Mouse (Mus musculus) intestine, postnatal 0 days (tissue): Measurements from ENCODE around the gene Gpm6a. TPM values are rescaled to one million over a fixed set of nuclear protein-coding genes. Genes with fewer than 3 reads are reported as not detected.

Source experiments
- ATAC-seq: fragments of 200-750 bp; cut with Nextera tagmentation; 2 replicates; pipeline ENCODE4 v1.8.0; 2017; ENCODE audit warnings: mild to moderate bottlenecking, moderate TSS enrichment, moderate library complexity
- H3K27ac ChIP-seq: fragments of 300-500 bp; sonication (generic); 2 replicates; pipeline ENCODE4 v1.5.1; 2014; ENCODE audit warnings: mild to moderate bottlenecking, low read depth, low read length, moderate library complexity
- H3K27me3 ChIP-seq: fragments of 300-500 bp; sonication (generic); replicated peaks from 2 replicates; pipeline ENCODE4 v1.6.1; 2014; ENCODE audit warnings: low read length, mixed read lengths; ENCODE audit not compliant: control insufficient read depth, insufficient read depth
- H3K36me3 ChIP-seq: fragments of 300-500 bp; sonication (generic); 2 replicates; pipeline ENCODE4 v1.6.1; 2014; ENCODE audit warnings: mild to moderate bottlenecking, moderate library complexity; ENCODE audit not compliant: control insufficient read depth, insufficient read depth
- H3K4me1 ChIP-seq: fragments of 300-500 bp; sonication (generic); replicated peaks from 2 replicates; pipeline ENCODE4 v1.6.1; 2014; ENCODE audit warnings: antibody characterized with exemption, low read length, mixed read lengths; ENCODE audit not compliant: control insufficient read depth, insufficient read depth
- H3K4me2 ChIP-seq: fragments of 300-500 bp; sonication (generic); replicated peaks from 2 replicates; pipeline ENCODE4 v1.6.1; 2014; ENCODE audit warnings: low read depth, mild to moderate bottlenecking, moderate library complexity
- H3K4me3 ChIP-seq: fragments of 300-500 bp; sonication (generic); 2 replicates; pipeline ENCODE4 v1.5.1; 2014; ENCODE audit warnings: low read depth, low read length
- H3K9ac ChIP-seq: fragments of 300-500 bp; sonication (generic); 2 replicates; pipeline ENCODE4 v1.6.1; 2014; ENCODE audit warnings: mild to moderate bottlenecking, low read depth, low read length
- H3K9me3 ChIP-seq: fragments of 300-500 bp; sonication (generic); 2 replicates; pipeline ENCODE4 v1.6.1; 2016; ENCODE audit warnings: mixed run types; ENCODE audit not compliant: control insufficient read depth
- CTCF ChIP-seq: sonication (generic); IDR thresholded peaks from 2 replicates; pipeline ENCODE4 v1.5.1; 2016; ENCODE audit warnings: low read depth, mild to moderate bottlenecking, control low read depth, antibody characterized with exemption, moderate library complexity
- WGBS: fragments of 180-500 bp; shearing (Covaris S2); extraction: QIAGEN DNeasy Blood & Tissue Kit; methylation state at CpG from one replicate; pipeline ENCODE4 v1.1.7; 2014; 5-methylcytosine and 5-hydroxymethylcytosine counted together
- polyA plus RNA-seq: library from polyadenylated mRNA; unstranded; fragments of >200 nt; fragmentation: Nextera tagmentation; extraction: Ambion mirVana; gene quantifications from 2 replicates; pipeline ENCODE4 v1.2.1, GENCODE M21; 2015

Gpm6a gene
- polyA plus RNA-seq, 1 experiment from 2014 or later, result 11.0 TPM

DNA sequence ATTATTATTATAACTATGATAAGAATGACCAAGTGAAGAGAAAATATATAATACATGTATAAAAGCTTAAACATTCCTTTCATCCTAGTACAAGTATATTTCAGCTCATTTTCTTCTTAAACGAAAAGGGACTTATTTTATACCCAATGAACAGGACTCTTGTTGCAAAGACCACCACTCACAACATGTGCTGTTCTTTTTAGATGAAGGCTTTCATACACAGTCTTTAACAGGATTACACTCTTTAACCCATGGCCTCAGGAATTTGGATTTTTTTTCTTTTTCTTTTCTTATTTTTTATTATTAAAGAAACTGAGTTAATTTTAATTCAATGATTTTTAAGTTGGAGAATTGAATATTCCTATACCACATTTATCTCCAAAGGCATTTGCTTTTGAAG, 20.4 kb downstream of the Gpm6a start:
- no peaks in the 10 kb centered on the region for H3K4me1 ChIP-seq
- no peak overlapping the region for H3K9ac ChIP-seq
- no peak for ATAC-seq
- H3K27me3 ChIP-seq, result no peaks in the 10 kb centered on the region
- no peaks in the 10 kb centered on the region for H3K9me3 ChIP-seq
- TF ChIP-seq CTCF, result no peak
- H3K4me3 ChIP-seq, result no peak overlapping the region
- H3K27ac ChIP-seq, result no peak overlapping the region
- no peak overlapping the region for H3K4me2 ChIP-seq
- no peaks in the 10 kb centered on the region for H3K36me3 ChIP-seq
- WGBS, result 71% methylated on average over 1 of the region's 1 CpGs

DNA sequence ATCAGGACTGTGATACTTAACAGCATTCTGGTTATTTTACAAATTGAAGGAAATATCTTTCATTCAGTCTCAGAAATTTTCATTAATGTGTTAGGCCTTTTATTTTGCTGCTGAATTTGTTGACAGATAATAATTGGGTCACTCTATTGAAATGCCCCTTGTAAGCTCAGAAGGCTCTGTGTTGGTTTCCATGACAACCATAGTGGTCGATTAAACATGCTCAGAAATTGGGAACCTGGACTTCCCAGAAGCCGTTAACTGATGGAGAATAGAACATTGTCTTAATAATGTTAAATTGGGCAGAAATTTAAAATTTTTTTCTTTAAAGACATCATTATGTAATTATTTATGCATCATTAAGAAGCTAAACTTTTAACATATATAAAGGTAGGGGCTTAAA, 20.9 kb downstream of the Gpm6a start:
- no peaks in the 10 kb centered on the region for H3K36me3 ChIP-seq
- H3K4me2 ChIP-seq, result no peak overlapping the region
- no peaks in the 10 kb centered on the region for H3K27me3 ChIP-seq
- no peaks in the 10 kb centered on the region for H3K9me3 ChIP-seq
- no peak overlapping the region for H3K4me3 ChIP-seq
- no peak overlapping the region for H3K27ac ChIP-seq
- TF ChIP-seq CTCF, result no peak
- 74% methylated on average over 2 of the region's 2 CpGs for WGBS
- no peak for ATAC-seq
- no peak overlapping the region for H3K9ac ChIP-seq
- no peaks in the 10 kb centered on the region for H3K4me1 ChIP-seq

DNA sequence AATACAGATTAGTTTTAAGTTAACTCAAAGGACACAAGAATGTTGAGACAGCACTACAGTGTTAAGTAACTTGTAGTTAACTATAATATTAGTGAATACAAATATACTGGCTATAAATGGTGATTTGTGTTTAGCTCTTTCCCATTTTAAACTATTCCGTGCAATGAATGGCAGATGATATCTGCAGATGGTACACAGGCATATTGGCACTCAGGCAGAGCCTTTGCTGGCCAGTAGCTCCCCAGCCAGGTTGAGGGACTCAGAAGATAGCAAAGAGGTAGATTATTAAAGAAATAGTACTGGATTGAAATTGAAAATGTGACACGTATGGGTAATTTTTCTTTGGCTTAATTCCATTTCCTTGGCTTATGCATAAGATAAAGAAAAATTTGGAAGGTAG, 21.3 kb downstream of the Gpm6a start:
- H3K36me3 ChIP-seq, result no peaks in the 10 kb centered on the region
- no peak overlapping the region for H3K4me2 ChIP-seq
- 91% methylated on average over 2 of the region's 2 CpGs for WGBS
- no peak overlapping the region for H3K27ac ChIP-seq
- ATAC-seq, result no peak
- no peaks in the 10 kb centered on the region for H3K9me3 ChIP-seq
- no peak overlapping the region for H3K4me3 ChIP-seq
- H3K27me3 ChIP-seq, result no peaks in the 10 kb centered on the region
- TF ChIP-seq CTCF, result no peak
- no peaks in the 10 kb centered on the region for H3K4me1 ChIP-seq
- H3K9ac ChIP-seq, result no peak overlapping the region

DNA sequence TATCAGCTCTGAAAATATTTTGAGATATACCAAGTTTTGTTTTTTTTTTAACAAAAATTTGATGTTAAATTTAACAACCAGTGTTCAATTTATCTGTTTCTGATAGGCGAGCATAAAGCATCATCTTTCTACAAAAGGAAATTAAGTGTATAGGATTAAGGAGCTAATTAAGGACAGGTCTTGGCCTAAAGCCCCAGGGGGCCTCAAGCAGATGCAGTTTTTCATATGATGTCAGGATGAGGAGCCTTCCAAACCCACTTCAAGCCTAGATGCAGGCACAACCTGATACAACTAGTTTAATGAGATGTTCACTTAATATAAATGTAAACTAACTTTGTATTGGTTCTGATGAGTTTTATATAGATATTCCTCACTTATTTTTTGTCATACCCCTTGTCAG, 22.0 kb downstream of the Gpm6a start:
- Histone ChIP-seq H3K4me3 (no peak overlapping the region), H3K4me1 (no peaks in the 10 kb centered on the region), H3K27ac (no peak overlapping the region), H3K9ac (no peak overlapping the region), H3K27me3 (no peaks in the 10 kb centered on the region), H3K4me2 (no peak overlapping the region), H3K36me3 (no peaks in the 10 kb centered on the region), H3K9me3 (no peaks in the 10 kb centered on the region)
- WGBS, result 49% methylated on average over 1 of the region's 1 CpGs
- TF ChIP-seq CTCF, result no peak
- ATAC-seq, result no peak

DNA sequence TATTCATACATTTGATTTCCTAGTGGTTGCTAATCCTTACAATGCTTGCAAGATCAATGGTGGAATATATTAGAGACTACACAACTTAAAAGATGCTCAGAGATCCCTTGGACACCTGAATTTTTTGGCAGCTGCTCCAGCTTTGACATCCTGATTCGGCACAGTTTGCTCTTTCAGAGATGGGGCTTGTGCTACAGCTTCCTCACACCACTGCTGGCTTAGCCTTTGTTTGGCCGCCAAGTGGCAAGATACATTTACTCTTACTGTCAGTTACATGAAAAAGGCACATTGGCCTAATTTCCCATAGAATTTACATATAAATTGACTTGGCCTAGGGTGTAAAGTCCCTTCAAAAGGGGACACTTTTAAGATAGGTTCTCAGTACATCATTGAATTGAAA, 32.1 kb downstream of the Gpm6a start:
- ATAC-seq, result no peak
- no peak overlapping the region for H3K4me2 ChIP-seq
- H3K4me1 ChIP-seq, result no peaks in the 10 kb centered on the region
- TF ChIP-seq CTCF, result no peak
- no peaks in the 10 kb centered on the region for H3K9me3 ChIP-seq
- H3K9ac ChIP-seq, result no peak overlapping the region
- H3K27me3 ChIP-seq, result no peaks in the 10 kb centered on the region
- no peak overlapping the region for H3K4me3 ChIP-seq
- H3K27ac ChIP-seq, result no peak overlapping the region
- WGBS, result 51% methylated on average over 2 of the region's 2 CpGs
- H3K36me3 ChIP-seq, result no peaks in the 10 kb centered on the region

DNA sequence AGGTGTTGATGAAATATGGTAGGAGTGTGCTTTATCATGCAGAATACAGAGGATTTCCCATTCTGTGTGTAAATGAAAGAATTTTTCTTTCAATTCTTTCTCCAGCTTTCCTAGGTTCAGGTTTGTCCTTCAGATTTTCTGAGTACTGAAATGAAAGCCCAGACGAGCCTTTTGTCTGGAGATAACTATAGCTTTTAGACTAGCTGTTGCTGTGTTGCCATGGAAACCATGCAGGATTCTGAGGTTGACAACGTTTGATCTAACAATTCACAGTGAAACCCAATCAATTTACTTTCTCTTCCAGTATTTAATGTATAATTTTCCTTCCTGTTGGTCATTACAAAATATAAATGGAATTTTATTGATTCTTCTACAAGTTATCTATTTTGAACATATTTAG, 34.5 kb downstream of the Gpm6a start:
- Histone ChIP-seq H3K9ac (no peak overlapping the region), H3K9me3 (no peaks in the 10 kb centered on the region), H3K4me1 (no peaks in the 10 kb centered on the region), H3K27ac (no peak overlapping the region), H3K36me3 (no peaks in the 10 kb centered on the region), H3K4me3 (no peak overlapping the region), H3K4me2 (no peak overlapping the region), H3K27me3 (no peaks in the 10 kb centered on the region)
- ATAC-seq, result no peak
- no peak for TF ChIP-seq CTCF
- 15% methylated on average over 2 of the region's 2 CpGs for WGBS
